Mouse (Mus musculus) B cell, adult (primary cell): ENCODE results near the gene Egln3. TPM values are rescaled to one million over a fixed set of nuclear protein-coding genes. Genes with fewer than 3 reads are reported as not detected.

ENCODE experiments used
- total RNA-seq: library from RNA; stranded (reverse); gene quantifications from 4 replicates; pipeline ENCODE4 v1.2.4, GENCODE M21; 2023; ENCODE audit not compliant: inconsistent age

Gene Egln3
- 0.30 to 0.87 TPM (median 0.42 TPM) in 4 replicates for total RNA-seq

DNA sequence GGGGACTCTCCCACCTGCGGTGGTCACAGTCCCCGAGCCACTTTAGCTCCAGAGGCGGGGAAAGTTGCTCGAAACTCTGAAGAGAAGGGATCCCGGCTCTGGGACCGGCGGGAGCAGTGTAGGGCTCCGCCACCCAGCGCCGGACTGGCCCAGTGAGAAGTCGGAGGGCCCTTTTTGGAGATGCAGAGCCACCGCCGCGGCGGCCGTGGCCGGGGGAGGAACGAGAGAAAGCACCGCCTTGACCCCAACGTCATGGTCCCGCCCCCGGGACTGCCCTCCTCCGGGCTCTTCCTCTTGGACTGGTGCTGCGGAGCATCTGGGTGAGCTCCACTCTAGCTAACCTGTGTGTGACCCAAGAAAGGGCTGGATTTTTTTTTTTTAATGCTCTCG, at the start of gene Egln3:
Egln3 (minus strand) TSS at position 205 of the 390 bp plus-strand sequence.

